In the genomic region with DNA sequence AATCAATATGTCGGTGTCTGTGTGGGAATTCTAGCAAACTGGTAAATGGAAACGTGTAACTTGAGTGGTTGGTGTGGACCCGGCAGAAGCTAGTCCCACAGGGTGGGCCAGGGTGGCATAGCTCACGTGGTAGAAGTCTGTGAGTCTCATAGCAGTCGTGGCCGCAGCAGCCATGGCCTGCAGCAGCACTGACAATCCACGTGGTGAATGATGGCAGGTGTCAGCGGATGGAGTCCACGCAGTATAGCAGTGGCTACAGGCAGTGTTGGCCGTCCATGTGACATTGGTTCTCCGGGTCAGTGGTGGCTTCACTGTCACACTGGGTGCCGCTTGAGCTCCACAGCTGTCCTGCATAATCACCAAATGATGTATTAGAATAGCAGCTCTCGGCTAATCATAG, we compare ENCODE assay signal across 38 mouse cellular contexts. TPM values are rescaled to one million over a fixed set of nuclear protein-coding genes. Genes with fewer than 3 reads are reported as not detected.
"Had no signal": no experiment of that assay in that cellular context is flagged by ENCODE, and none has a peak within 500 bp of the region (broad histone marks: within the 10 kb centered on the region; RNA-seq: fewer than 3 reads in every experiment).

No protein-coding gene starts in this region.

- H3K4me1 ChIP-seq: embryonic facial prominence, embryonic 10.5 days; embryonic facial prominence, embryonic 12.5 days; embryonic facial prominence, embryonic 13.5 days; embryonic facial prominence, embryonic 15.5 days; forebrain, embryonic 10.5 days; forebrain, embryonic 12.5 days; forebrain, embryonic 13.5 days; forebrain, embryonic 15.5 days had no signal

- H3K4me3 ChIP-seq: embryonic facial prominence, embryonic 10.5 days; embryonic facial prominence, embryonic 12.5 days; embryonic facial prominence, embryonic 13.5 days; embryonic facial prominence, embryonic 15.5 days; erythroblast, embryonic 14.5 days; forebrain, embryonic 10.5 days; forebrain, embryonic 12.5 days; forebrain, embryonic 13.5 days; forebrain, embryonic 15.5 days; gastrocnemius, adult 2 months had no signal

- H3K9me3 ChIP-seq: embryonic facial prominence, embryonic 10.5 days; embryonic facial prominence, embryonic 12.5 days; embryonic facial prominence, embryonic 13.5 days; embryonic facial prominence, embryonic 15.5 days; forebrain, embryonic 10.5 days; forebrain, embryonic 12.5 days; forebrain, embryonic 13.5 days; forebrain, embryonic 15.5 days had no signal

- H3K4me2 ChIP-seq: embryonic facial prominence, embryonic 12.5 days; embryonic facial prominence, embryonic 13.5 days; embryonic facial prominence, embryonic 15.5 days; forebrain, embryonic 12.5 days; forebrain, embryonic 13.5 days; forebrain, embryonic 15.5 days had no signal

- ATAC-seq: forebrain, embryonic 13.5 days; forebrain, embryonic 14.5 days; forebrain, embryonic 15.5 days; forebrain, embryonic 16.5 days; forebrain, postnatal 0 days had no signal

- H3K27me3 ChIP-seq: embryonic facial prominence, embryonic 12.5 days; embryonic facial prominence, embryonic 13.5 days; embryonic facial prominence, embryonic 15.5 days; forebrain, embryonic 12.5 days; forebrain, embryonic 13.5 days; forebrain, embryonic 15.5 days had no signal

- H3K36me3 ChIP-seq: embryonic facial prominence, embryonic 10.5 days; embryonic facial prominence, embryonic 12.5 days; embryonic facial prominence, embryonic 13.5 days; embryonic facial prominence, embryonic 15.5 days; forebrain, embryonic 10.5 days; forebrain, embryonic 12.5 days; forebrain, embryonic 15.5 days had no signal

- DNase-seq: cerebellum, adult 18-20 months; cerebellum, adult 2 months; cerebellum, adult 8-10 months; cerebellum, adult 9-10 months; cerebellum, adult 9-11 months; cerebellum, postnatal 10 days; cerebellum, postnatal 14 days; cerebellum, postnatal 25 days; cerebellum, postnatal 36 days; embryo, embryonic 11 days; forebrain, postnatal 0 days; gastrocnemius, adult 2 months; gastrocnemius, postnatal 10 days; gastrocnemius, postnatal 14 days; gastrocnemius, postnatal 25 days; gastrocnemius, postnatal 36 days; heart, adult 18-20 months had no signal

- H3K9ac ChIP-seq: embryonic facial prominence, embryonic 12.5 days; embryonic facial prominence, embryonic 13.5 days; embryonic facial prominence, embryonic 15.5 days; forebrain, embryonic 12.5 days; forebrain, embryonic 13.5 days; forebrain, embryonic 15.5 days; forebrain, postnatal 0 days had no signal

- H3K27ac ChIP-seq: embryonic facial prominence, embryonic 10.5 days; embryonic facial prominence, embryonic 12.5 days; embryonic facial prominence, embryonic 13.5 days; embryonic facial prominence, embryonic 15.5 days; forebrain, embryonic 10.5 days; forebrain, embryonic 12.5 days; forebrain, embryonic 13.5 days; forebrain, embryonic 15.5 days; gastrocnemius, adult 2 months had no signal

RNA-seq across cellular contexts. Expression of a gene that starts 4.1 kb away (rescaled TPM):
- total RNA-seq: common myeloid progenitor, adult 5-6 weeks; forebrain, postnatal 0 days; gastrocnemius, adult 18-20 months; gastrocnemius, adult 2 months; gastrocnemius, adult 8-10 months; gastrocnemius, postnatal 10 days; gastrocnemius, postnatal 14 days; gastrocnemius, postnatal 25 days; gastrocnemius, postnatal 36 days; gastrocnemius, postnatal 4 days; granulocyte monocyte progenitor cell, adult 5-6 weeks; heart, adult 18-20 months had no signal
- polyA plus RNA-seq: cerebellum, adult 2 months; cortical plate, adult 2 months; embryonic facial prominence, embryonic 10.5 days; embryonic facial prominence, embryonic 11.5 days; embryonic facial prominence, embryonic 12.5 days; embryonic facial prominence, embryonic 13.5 days; embryonic facial prominence, embryonic 14.5 days; embryonic facial prominence, embryonic 15.5 days; erythroblast, embryonic 14.5 days; forebrain, embryonic 10.5 days; forebrain, embryonic 11.5 days; forebrain, embryonic 12.5 days; forebrain, embryonic 13.5 days; forebrain, embryonic 14.5 days; forebrain, embryonic 15.5 days; forebrain, embryonic 16.5 days; forebrain, postnatal 0 days; frontal cortex, adult 2 months had no signal

RNA-seq across cellular contexts. Expression of a gene that starts 37.0 kb away (rescaled TPM):
- total RNA-seq: gastrocnemius, adult 2 months; gastrocnemius, postnatal 14 days; gastrocnemius, postnatal 25 days; gastrocnemius, postnatal 36 days; gastrocnemius, postnatal 4 days had no signal
